Mouse (Mus musculus) hindbrain, postnatal 0 days (tissue): ENCODE measurements at regions not wholly inside any gene's neighbourhood (a gene's known extent, or its start where the extent isn't known, plus 50 kb on each side); places are given as distances from the start of the nearest gene placed in this dataset.
A peak's percentile ranks its signal among the peaks of the same experiment; 100 is the strongest.

ENCODE experiments used
- ATAC-seq: fragments of 200-750 bp; cut with Nextera tagmentation; 2 replicates; pipeline ENCODE4 v1.8.0; 2017; ENCODE audit warnings: mild to moderate bottlenecking, moderate TSS enrichment, moderate library complexity
- DNase-seq: peaks from one replicate; pipeline ENCODE4 v3.0.0-alpha.2; 2015; ENCODE audit warnings: low spot score
- H3K27ac ChIP-seq: fragments of 300-500 bp; sonication (generic); 2 replicates; pipeline ENCODE4 v1.5.1; 2014; ENCODE audit warnings: mild to moderate bottlenecking
- H3K27me3 ChIP-seq: fragments of 300-500 bp; sonication (generic); 2 replicates; pipeline ENCODE4 v1.6.1; 2014; ENCODE audit warnings: low read length, mixed read lengths; ENCODE audit not compliant: insufficient read depth
- H3K36me3 ChIP-seq: fragments of 300-500 bp; sonication (generic); 2 replicates; pipeline ENCODE4 v1.6.1; 2014; ENCODE audit warnings: low read length, mixed read lengths; ENCODE audit not compliant: insufficient read depth
- H3K4me1 ChIP-seq: fragments of 300-500 bp; sonication (generic); 2 replicates; pipeline ENCODE4 v1.6.1; 2014; ENCODE audit warnings: antibody characterized with exemption, low read length, mixed read lengths; ENCODE audit not compliant: insufficient read depth
- H3K4me2 ChIP-seq: fragments of 300-500 bp; sonication (generic); 2 replicates; pipeline ENCODE4 v1.6.1; 2014; ENCODE audit warnings: low read depth, mild to moderate bottlenecking, low read length, moderate library complexity, mixed read lengths
- H3K4me3 ChIP-seq: fragments of 300-500 bp; sonication (generic); 2 replicates; pipeline ENCODE4 v1.5.1; 2014; ENCODE audit warnings: low read length
- H3K9ac ChIP-seq: fragments of 300-500 bp; sonication (generic); replicated peaks from 2 replicates; pipeline ENCODE4 v1.6.1; 2014; ENCODE audit warnings: mild to moderate bottlenecking, low read length, moderate library complexity, mixed read lengths
- H3K9me3 ChIP-seq: fragments of 300-500 bp; sonication (generic); 2 replicates; pipeline ENCODE4 v1.6.1; 2016; ENCODE audit warnings: low read length, mixed read lengths
- CTCF ChIP-seq: IDR thresholded peaks from 2 replicates; pipeline ENCODE4 v1.5.1; 2016; ENCODE audit warnings: antibody characterized with exemption, control low read depth, low read depth
- WGBS: fragments of 180-500 bp; shearing (Covaris S2); extraction: QIAGEN DNeasy Blood & Tissue Kit; methylation state at CpG from one replicate; pipeline ENCODE4 v1.1.7; 2014; 5-methylcytosine and 5-hydroxymethylcytosine counted together

DNA sequence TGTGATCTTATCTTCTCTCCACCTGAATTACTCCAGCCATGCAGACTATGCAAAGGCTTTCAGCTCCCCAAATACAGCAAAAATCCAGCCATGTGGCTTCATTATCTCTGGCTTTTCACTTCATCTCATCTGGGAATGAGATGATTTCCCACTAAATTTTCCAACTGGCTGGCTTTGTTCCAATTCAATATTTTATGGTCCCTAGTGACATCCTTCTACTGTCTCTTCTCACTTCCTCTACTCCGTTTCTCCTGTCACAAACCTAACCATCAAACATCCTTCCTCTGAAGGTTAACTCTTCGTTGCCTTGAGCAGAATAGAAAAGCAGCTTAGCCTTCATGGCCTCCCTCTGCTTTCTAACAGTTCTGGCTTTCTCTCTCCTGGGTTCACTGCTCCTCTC, 50.1 kb upstream of the Tnfsf4 start:
- Histone ChIP-seq H3K9me3 (no peaks in the 10 kb centered on the region), H3K9ac (no peak overlapping the region), H3K27ac (no peak overlapping the region), H3K4me3 (no peak overlapping the region), H3K4me2 (no peak overlapping the region), H3K36me3 (no peaks in the 10 kb centered on the region), H3K27me3 (no peaks in the 10 kb centered on the region), H3K4me1 (no peaks in the 10 kb centered on the region)
- DNase-seq: peak; percentile 3
- TF ChIP-seq CTCF: no peak
- ATAC-seq: no peak
- WGBS: 42% methylated on average over 2 of the region's 2 CpGs
